Mouse (Mus musculus) forebrain, embryonic 15.5 days (tissue): ENCODE measurements around the gene Apip. TPM values are rescaled to one million over a fixed set of nuclear protein-coding genes. Genes with fewer than 3 reads are reported as not detected.

Experiments used
- ATAC-seq: fragments of 200-750 bp; cut with Nextera tagmentation; replicated peaks from 2 replicates; pipeline ENCODE4 v1.8.0; 2017; ENCODE audit warnings: mild to moderate bottlenecking, moderate TSS enrichment, moderate library complexity
- H3K27ac ChIP-seq: fragments of 300-500 bp; sonication (generic); replicated peaks from 2 replicates; pipeline ENCODE4 v1.5.1; 2015; ENCODE audit warnings: mild to moderate bottlenecking, inconsistent platforms
- H3K27me3 ChIP-seq: fragments of 300-500 bp; sonication (generic); 2 replicates; pipeline ENCODE4 v1.6.1; 2015; ENCODE audit warnings: inconsistent platforms
- H3K36me3 ChIP-seq: fragments of 300-500 bp; sonication (generic); 2 replicates; pipeline ENCODE4 v1.6.1; 2015; ENCODE audit warnings: mild to moderate bottlenecking, inconsistent platforms
- H3K4me1 ChIP-seq: fragments of 300-500 bp; sonication (generic); 2 replicates; pipeline ENCODE4 v1.6.1; 2015; ENCODE audit warnings: inconsistent platforms
- H3K4me2 ChIP-seq: fragments of 300-500 bp; sonication (generic); replicated peaks from 2 replicates; pipeline ENCODE4 v1.6.1; 2015; ENCODE audit warnings: mild to moderate bottlenecking, inconsistent platforms
- H3K4me3 ChIP-seq: fragments of 300-500 bp; sonication (generic); 2 replicates; pipeline ENCODE4 v1.5.1; 2015; ENCODE audit warnings: mild to moderate bottlenecking, inconsistent platforms
- H3K9ac ChIP-seq: fragments of 300-500 bp; sonication (generic); replicated peaks from 2 replicates; pipeline ENCODE4 v1.6.1; 2015; ENCODE audit warnings: mild to moderate bottlenecking, inconsistent platforms
- H3K9me3 ChIP-seq: fragments of 300-500 bp; sonication (generic); 2 replicates; pipeline ENCODE4 v1.6.1; 2016; ENCODE audit warnings: inconsistent platforms
- WGBS: fragments of 180-500 bp; shearing (Covaris S2); methylation state at CpG from one replicate; pipeline ENCODE4 v1.1.7; 2015; ENCODE audit warnings: mixed read lengths; 5-methylcytosine and 5-hydroxymethylcytosine counted together
- polyA plus RNA-seq: library from polyadenylated mRNA; unstranded; fragments of >200 nt; fragmentation: Nextera tagmentation; extraction: Ambion mirVana; gene quantifications from 2 replicates; pipeline ENCODE4 v1.2.1, GENCODE M21; 2015

Apip gene
- polyA plus RNA-seq, 1 experiment from 2014 or later = 48.1 TPM

DNA sequence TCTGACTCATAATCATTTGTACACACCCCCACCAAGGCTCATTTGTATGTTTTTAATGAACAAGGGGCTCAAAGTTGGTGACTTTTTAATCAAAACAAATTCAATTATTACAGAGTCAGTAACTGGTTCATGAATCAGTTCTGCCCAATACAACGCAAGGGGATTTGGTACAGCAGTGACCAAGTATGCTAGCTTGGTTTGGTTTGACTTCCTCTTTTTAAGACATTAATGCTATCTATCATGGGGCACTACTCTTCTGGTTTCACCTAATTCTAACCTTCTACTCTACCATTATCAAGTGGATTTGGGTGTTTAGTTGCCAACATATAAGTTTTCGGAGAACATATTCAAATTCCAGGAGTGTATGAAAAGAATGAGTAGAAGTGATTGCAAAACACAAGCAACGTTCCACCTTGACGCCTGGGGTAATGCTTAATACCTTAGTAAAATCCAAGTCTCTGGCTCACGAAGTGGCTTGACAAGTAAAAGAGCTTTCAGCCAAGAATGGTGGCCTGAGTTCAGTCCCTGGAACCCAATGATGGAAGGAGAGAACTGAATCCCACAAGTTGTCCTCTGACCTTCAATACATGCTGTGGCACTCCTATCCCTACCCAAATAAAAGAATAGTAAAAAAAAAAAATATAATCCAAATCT is 3.6 kb upstream of the Apip start:
- 91% methylated on average over 5 of the region's 5 CpGs for WGBS
- Histone ChIP-seq H3K4me2 (no peak overlapping the region), H3K4me3 (no peak overlapping the region), H3K36me3 (no peaks in the 10 kb centered on the region), H3K9me3 (no peaks in the 10 kb centered on the region), H3K27ac (no peak overlapping the region), H3K27me3 (no peaks in the 10 kb centered on the region), H3K9ac (no peak overlapping the region), H3K4me1 (peaks cover 25% of the 10 kb centered on the region)
- no peak for ATAC-seq

DNA sequence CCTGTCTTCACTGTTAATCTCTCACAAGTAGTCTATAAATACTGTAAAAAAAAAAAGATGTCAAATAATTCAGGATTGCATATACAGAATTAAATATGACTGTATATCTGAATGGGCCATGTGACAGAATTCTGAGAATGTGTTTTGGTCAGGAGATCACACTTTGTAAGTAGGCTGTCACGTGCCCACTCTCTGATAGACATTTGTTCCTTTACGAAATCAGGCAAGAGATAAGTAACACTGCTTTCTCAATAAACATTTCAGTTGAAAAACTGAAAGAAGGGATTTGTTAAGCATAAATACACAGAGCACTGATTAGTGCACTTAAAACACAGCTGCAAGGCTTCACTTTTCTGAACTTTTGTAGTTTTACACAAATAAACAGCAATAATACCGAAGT is 2.9 kb upstream of the Apip start:
- no peak overlapping the region for H3K27ac ChIP-seq
- no peaks in the 10 kb centered on the region for H3K9me3 ChIP-seq
- H3K4me3 ChIP-seq = no peak overlapping the region
- no peak overlapping the region for H3K9ac ChIP-seq
- no peak for ATAC-seq
- H3K36me3 ChIP-seq = no peaks in the 10 kb centered on the region
- H3K27me3 ChIP-seq = no peaks in the 10 kb centered on the region
- 61% methylated on average over 3 of the region's 3 CpGs for WGBS
- peaks cover 25% of the 10 kb centered on the region for H3K4me1 ChIP-seq
- no peak overlapping the region for H3K4me2 ChIP-seq

DNA sequence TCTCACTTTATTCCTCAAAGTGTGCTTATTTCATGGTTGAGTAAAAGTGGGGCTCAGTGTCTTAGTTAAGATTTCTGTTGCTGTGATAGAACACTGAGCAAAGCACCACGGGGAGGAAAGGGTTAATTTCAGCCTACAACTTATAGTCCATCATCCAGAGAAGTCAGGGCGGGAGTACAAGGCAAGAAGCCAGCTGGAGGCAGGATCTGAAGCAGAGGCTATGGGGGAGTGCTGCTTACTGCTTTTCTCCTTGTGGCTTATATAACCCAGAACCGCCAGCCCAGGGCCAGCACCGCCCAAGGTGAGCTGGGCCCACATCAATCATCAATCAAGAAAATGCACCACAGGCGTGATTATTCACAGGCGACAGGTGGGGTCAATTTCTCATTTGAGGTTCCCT is 7.6 kb downstream of the Apip start:
- no peak overlapping the region for H3K4me3 ChIP-seq
- no peak overlapping the region for H3K9ac ChIP-seq
- no peak overlapping the region for H3K27ac ChIP-seq
- H3K27me3 ChIP-seq = no peaks in the 10 kb centered on the region
- ATAC-seq = no peak
- 79% methylated on average over 6 of the region's 6 CpGs for WGBS
- H3K4me2 ChIP-seq = no peak overlapping the region
- 0 out of 2 replicates have a peak, but pooled peaks cover 7% of the 10 kb centered on the region for H3K36me3 ChIP-seq
- H3K4me1 ChIP-seq = no peaks in the 10 kb centered on the region
- H3K9me3 ChIP-seq = no peaks in the 10 kb centered on the region

DNA sequence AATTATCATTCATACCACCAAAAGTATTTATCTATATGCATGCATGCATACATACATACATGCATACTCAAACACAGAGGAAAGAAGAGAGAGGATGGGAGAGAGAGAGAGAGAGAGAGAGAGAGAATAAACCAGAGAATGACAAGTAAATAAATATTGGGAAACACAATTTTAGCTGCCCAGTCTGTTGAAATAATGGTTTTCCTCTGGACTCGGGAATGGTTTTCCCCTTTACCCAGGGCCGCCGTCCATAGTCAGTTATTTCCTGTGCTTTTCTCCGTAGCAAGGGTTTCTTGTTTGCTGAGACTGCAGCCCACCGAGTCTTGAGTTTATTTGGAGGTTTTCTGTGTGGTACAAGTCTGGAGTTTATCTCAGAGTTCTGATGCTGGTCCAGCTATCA is 8.2 kb downstream of the Apip start:
- no peak overlapping the region for H3K9ac ChIP-seq
- H3K4me3 ChIP-seq = no peak overlapping the region
- H3K27me3 ChIP-seq = no peaks in the 10 kb centered on the region
- no peak overlapping the region for H3K27ac ChIP-seq
- H3K36me3 ChIP-seq = 0 out of 2 replicates have a peak, but pooled peaks cover 7% of the 10 kb centered on the region
- H3K9me3 ChIP-seq = no peaks in the 10 kb centered on the region
- no peak for ATAC-seq
- no peaks in the 10 kb centered on the region for H3K4me1 ChIP-seq
- WGBS = 96% methylated on average over 5 of the region's 5 CpGs
- H3K4me2 ChIP-seq = no peak overlapping the region

DNA sequence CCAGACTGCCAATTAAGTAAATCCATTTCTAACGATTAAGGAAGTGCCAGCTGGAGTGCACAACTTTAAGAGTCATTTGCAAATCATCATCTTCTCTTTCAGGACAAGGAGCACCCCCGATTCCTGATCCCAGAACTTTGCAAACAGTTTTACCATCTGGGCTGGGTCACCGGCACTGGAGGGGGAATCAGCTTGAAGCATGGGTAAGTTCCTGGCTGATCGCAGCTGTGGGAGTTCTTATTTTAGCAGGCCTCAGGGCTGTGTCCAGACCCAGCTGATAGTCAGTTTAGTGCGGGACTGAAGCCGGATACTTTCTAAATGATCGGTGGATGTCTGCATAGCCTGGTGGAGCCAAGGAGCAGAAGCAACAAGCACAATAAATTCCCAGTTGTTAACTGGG is 9.4 kb downstream of the Apip start:
- no peak for ATAC-seq
- no peak overlapping the region for H3K4me2 ChIP-seq
- no peaks in the 10 kb centered on the region for H3K9me3 ChIP-seq
- no peaks in the 10 kb centered on the region for H3K27me3 ChIP-seq
- H3K4me1 ChIP-seq = no peaks in the 10 kb centered on the region
- WGBS = 72% methylated on average over 7 of the region's 7 CpGs
- 0 out of 2 replicates have a peak, but pooled peaks cover 6% of the 10 kb centered on the region for H3K36me3 ChIP-seq
- no peak overlapping the region for H3K9ac ChIP-seq
- no peak overlapping the region for H3K4me3 ChIP-seq
- no peak overlapping the region for H3K27ac ChIP-seq

DNA sequence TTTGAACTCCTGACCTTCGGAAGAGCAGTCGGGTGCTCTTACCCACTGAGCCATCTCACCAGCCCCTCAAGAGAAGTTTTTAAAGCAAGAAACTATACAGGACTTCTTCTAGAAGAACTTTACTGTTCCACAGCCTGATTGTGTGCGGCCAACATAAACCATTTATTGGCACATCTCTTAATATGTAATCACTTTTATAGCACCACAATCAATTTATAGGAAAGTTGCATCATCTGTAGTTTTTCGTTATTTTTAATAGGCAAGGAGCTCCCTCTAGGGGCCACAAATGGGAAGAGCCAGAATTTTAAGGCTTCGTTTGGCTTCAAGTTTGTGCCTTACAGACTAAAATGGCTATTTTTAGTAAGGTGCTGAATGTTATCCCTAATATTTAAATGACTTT is 11.0 kb downstream of the Apip start:
- Histone ChIP-seq H3K9ac (no peak overlapping the region), H3K9me3 (no peaks in the 10 kb centered on the region), H3K27me3 (no peaks in the 10 kb centered on the region), H3K4me3 (no peak overlapping the region), H3K4me2 (no peak overlapping the region), H3K4me1 (no peaks in the 10 kb centered on the region), H3K27ac (no peak overlapping the region), H3K36me3 (peaks cover 10% of the 10 kb centered on the region; the same call in 1 of the 2 replicates)
- ATAC-seq = no peak
- WGBS = 60% methylated on average over 5 of the region's 5 CpGs

DNA sequence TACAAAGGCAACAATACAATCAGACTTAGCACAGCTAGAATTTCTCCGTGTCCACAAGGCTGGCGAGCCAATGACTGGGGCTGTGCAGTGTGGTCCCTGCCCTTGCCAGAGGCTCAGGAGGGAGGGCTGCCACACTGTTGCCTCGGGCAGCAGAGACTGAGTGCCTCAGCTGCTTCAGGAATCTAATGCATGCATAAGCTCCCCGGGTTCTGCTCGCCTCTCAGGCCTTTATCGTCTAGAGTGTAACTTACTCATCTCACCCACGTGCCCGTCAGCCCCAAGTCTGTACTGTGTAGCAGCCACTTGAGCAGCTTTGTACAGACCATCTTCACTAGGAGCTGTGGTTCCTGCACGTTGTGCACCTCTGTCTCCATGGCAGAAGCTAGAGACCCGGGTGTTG is 12.2 kb downstream of the Apip start:
- ATAC-seq = no peak
- H3K4me3 ChIP-seq = no peak overlapping the region
- H3K9ac ChIP-seq = no peak overlapping the region
- H3K9me3 ChIP-seq = no peaks in the 10 kb centered on the region
- H3K27me3 ChIP-seq = no peaks in the 10 kb centered on the region
- peaks cover 9% of the 10 kb centered on the region; the same call in 1 of the 2 replicates for H3K36me3 ChIP-seq
- WGBS = 76% methylated on average over 10 of the region's 10 CpGs
- no peak overlapping the region for H3K27ac ChIP-seq
- no peak overlapping the region for H3K4me2 ChIP-seq
- H3K4me1 ChIP-seq = no peaks in the 10 kb centered on the region

DNA sequence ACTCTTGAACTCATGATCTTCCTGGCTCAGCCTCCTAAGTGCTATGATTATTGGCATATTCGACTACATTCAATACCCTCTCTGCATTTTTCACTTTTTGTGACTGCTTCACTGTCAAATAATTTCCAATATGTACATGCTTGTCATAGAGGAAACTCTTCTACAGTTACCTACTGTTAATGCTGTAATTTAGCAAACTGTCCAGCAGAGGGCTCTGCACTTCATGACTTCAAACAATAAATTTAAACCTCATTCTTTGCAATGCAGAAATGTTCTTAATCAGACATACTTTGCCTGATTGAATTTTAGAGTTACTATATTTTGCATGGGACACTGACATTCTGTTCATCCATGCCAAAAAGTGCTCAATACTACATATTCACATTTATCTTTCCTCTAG is 13.0 kb downstream of the Apip start:
- no peaks in the 10 kb centered on the region for H3K27me3 ChIP-seq
- no peak overlapping the region for H3K4me2 ChIP-seq
- WGBS = 0% methylated on average over 1 of the region's 1 CpGs
- no peak for ATAC-seq
- peaks cover 9% of the 10 kb centered on the region; the same call in 1 of the 2 replicates for H3K36me3 ChIP-seq
- H3K4me3 ChIP-seq = no peak overlapping the region
- no peaks in the 10 kb centered on the region for H3K4me1 ChIP-seq
- no peak overlapping the region for H3K9ac ChIP-seq
- no peak overlapping the region for H3K27ac ChIP-seq
- H3K9me3 ChIP-seq = no peaks in the 10 kb centered on the region

DNA sequence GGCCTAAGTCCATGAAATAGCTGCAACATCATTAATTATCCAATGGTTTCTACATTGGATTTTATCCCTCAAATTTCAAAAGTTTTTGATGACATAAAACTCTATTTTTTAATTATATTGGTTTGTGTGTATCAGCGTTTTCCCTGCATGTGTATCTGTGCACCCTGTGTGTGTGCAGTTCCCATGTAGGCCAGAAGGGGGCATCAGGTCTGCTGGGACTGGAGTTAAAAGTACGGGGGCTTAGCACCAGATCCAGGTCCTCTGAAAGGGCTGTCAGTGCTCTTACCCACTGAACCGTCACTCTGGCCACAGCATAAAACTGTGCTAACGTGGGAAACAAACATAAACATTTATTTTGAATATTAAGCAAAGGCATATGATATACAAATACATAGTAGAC is 14.6 kb downstream of the Apip start:
- H3K27me3 ChIP-seq = no peaks in the 10 kb centered on the region
- no peak overlapping the region for H3K4me3 ChIP-seq
- no peak overlapping the region for H3K27ac ChIP-seq
- 93% methylated on average over 4 of the region's 4 CpGs for WGBS
- H3K4me1 ChIP-seq = no peaks in the 10 kb centered on the region
- H3K4me2 ChIP-seq = no peak overlapping the region
- H3K9me3 ChIP-seq = no peaks in the 10 kb centered on the region
- H3K36me3 ChIP-seq = peaks cover 9% of the 10 kb centered on the region; the same call in 1 of the 2 replicates
- no peak for ATAC-seq
- no peak overlapping the region for H3K9ac ChIP-seq

DNA sequence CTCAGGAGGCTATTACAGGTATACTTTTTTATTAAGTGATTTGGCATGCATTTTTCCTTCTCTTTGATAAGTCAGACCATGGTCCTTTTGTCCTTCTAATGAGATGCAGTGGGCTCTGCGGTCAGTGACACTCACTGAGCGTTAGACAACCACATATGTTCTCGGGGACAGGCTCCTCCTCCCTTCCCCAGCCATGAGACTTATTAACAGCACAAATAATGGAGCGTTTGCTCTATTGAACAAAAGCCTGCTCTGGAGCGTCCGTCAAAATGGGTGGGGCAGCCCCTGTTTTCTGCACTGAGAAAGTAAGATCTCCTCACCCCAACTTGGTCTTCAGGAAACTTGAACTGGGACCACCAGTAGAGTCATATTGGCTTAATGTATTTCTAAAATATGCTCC is 16.0 kb downstream of the Apip start:
- no peak overlapping the region for H3K9ac ChIP-seq
- H3K4me3 ChIP-seq = no peak overlapping the region
- no peaks in the 10 kb centered on the region for H3K9me3 ChIP-seq
- H3K36me3 ChIP-seq = peaks cover 11% of the 10 kb centered on the region; the same call in 1 of the 2 replicates
- no peak for ATAC-seq
- H3K27ac ChIP-seq = no peak overlapping the region
- WGBS = 32% methylated on average over 6 of the region's 6 CpGs
- no peak overlapping the region for H3K4me2 ChIP-seq
- no peaks in the 10 kb centered on the region for H3K27me3 ChIP-seq
- no peaks in the 10 kb centered on the region for H3K4me1 ChIP-seq

DNA sequence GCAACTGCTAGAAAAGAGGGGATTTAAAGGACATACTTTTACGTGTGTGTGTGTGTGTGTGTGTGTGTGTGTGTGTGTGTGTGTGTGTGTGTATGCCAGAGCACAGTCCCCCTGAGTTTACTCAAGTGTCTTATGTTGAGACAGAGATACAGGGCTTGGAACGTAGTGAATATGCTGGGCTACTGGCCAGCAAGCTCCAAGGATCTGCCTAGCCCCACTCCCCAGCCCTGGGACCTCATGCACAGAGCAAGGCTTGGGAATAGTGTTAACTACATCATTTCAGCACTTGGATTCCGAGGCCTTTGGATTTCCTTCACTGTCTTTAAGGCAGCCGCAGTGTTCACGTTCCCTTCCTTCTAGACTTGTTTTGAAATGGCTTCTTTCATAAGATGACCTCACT is 29.1 kb downstream of the Apip start:
- Histone ChIP-seq H3K27me3 (no peaks in the 10 kb centered on the region), H3K4me1 (no peaks in the 10 kb centered on the region), H3K4me3 (no peak overlapping the region), H3K9ac (no peak overlapping the region), H3K9me3 (no peaks in the 10 kb centered on the region), H3K36me3 (no peaks in the 10 kb centered on the region), H3K27ac (no peak overlapping the region), H3K4me2 (no peak overlapping the region)
- no peak for ATAC-seq
- 60% methylated on average over 5 of the region's 5 CpGs for WGBS

DNA sequence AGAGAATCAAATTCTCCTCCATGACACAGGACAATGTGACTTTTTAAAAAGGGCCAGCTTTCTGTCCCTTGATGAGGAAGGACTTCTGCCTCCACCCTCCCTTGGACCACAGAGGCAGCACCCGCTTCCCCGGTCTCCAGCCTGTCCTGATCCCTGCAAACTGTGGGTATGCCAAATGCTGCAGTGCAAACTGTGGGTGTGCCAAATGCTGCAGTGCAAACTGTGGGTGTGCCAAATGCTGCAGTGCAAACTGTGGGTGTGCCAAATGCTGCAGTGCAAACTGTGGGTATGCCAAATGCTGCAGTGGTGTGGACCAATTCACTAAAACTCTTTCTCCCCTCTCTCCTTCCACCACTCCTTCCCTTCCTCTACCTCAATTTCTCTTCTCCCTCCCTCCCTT is 32.7 kb downstream of the Apip start:
- H3K27me3 ChIP-seq = no peaks in the 10 kb centered on the region
- H3K36me3 ChIP-seq = no peaks in the 10 kb centered on the region
- no peaks in the 10 kb centered on the region for H3K9me3 ChIP-seq
- WGBS = 71% methylated on average over 2 of the region's 2 CpGs
- H3K4me1 ChIP-seq = no peaks in the 10 kb centered on the region
- H3K4me3 ChIP-seq = no peak overlapping the region
- H3K4me2 ChIP-seq = no peak overlapping the region
- H3K9ac ChIP-seq = no peak overlapping the region
- no peak overlapping the region for H3K27ac ChIP-seq
- ATAC-seq = no peak

DNA sequence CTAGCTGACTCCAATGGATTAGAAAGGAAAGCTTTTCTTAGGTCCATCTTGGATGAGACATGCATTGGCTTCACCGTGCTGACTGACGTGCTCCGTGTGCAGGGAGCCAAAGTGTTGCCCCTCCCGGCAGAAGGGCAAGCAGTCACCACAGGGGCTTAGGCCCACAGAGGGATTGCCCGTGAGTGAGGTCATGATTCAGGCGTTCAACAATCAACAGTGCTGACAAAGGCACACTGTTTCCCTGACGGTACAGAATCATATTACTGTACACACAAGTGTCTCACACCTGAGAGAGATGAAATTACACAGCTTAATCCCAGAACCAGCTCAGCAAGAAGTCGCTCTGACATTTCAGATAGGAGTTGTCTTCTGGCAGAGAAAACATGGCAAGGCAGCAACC is 38.2 kb downstream of the Apip start:
- H3K4me3 ChIP-seq = no peak overlapping the region
- no peak for ATAC-seq
- H3K9me3 ChIP-seq = no peaks in the 10 kb centered on the region
- WGBS = 57% methylated on average over 8 of the region's 8 CpGs
- no peak overlapping the region for H3K9ac ChIP-seq
- H3K4me1 ChIP-seq = no peaks in the 10 kb centered on the region
- H3K4me2 ChIP-seq = no peak overlapping the region
- no peak overlapping the region for H3K27ac ChIP-seq
- no peaks in the 10 kb centered on the region for H3K27me3 ChIP-seq
- no peaks in the 10 kb centered on the region for H3K36me3 ChIP-seq
